Mouse (Mus musculus) CH12.LX (cell line): Measurements from ENCODE around the gene 4930513O06Rik.

ENCODE experiments used
- CTCF ChIP-seq, 2 experiments: IDR thresholded peaks in 1 of 2; conservative IDR thresholded peaks in 1 of 2; 2 replicates each; pipeline ENCODE4 v1.5.1; 2011 to 2012; ENCODE audit warnings: low read depth in 2 of 2, low read length in 2 of 2, improper control_type of control experiment in 1 of 2, inconsistent platforms in 1 of 2, mild to moderate bottlenecking in 1 of 2, moderate library complexity in 1 of 2
- EP300 ChIP-seq: IDR thresholded peaks from 2 replicates; pipeline ENCODE4 v1.6.1; 2011; ENCODE audit warnings: low read length, improper control_type of control experiment
- GABPA ChIP-seq: IDR thresholded peaks from 2 replicates; pipeline ENCODE4 v1.6.1; 2012; ENCODE audit warnings: low read depth, low read length, improper control_type of control experiment, inconsistent platforms; ENCODE audit not compliant: insufficient replicate concordance
- JUND ChIP-seq: conservative IDR thresholded peaks from 2 replicates; pipeline ENCODE4 v1.6.1; 2011; ENCODE audit warnings: low read depth, low read length, improper control_type of control experiment
- KAT2A ChIP-seq: IDR thresholded peaks from 2 replicates; pipeline ENCODE4 v1.6.1; 2012; ENCODE audit warnings: low read length, improper control_type of control experiment, inconsistent platforms; ENCODE audit not compliant: insufficient replicate concordance
- MAFK ChIP-seq: IDR thresholded peaks from 2 replicates; pipeline ENCODE4 v1.6.1; 2011; ENCODE audit warnings: low read length, improper control_type of control experiment; ENCODE audit not compliant: insufficient replicate concordance
- MXI1 ChIP-seq: IDR thresholded peaks from 2 replicates; pipeline ENCODE4 v1.6.1; 2011; ENCODE audit warnings: mild to moderate bottlenecking, low read depth, low read length, improper control_type of control experiment
- MYC ChIP-seq: IDR thresholded peaks from 2 replicates; pipeline ENCODE4 v1.6.1; 2011; ENCODE audit warnings: low read depth, mild to moderate bottlenecking, improper control_type of control experiment, low read length
- RAD21 ChIP-seq: IDR thresholded peaks from 2 replicates; pipeline ENCODE4 v1.6.1; 2011; ENCODE audit warnings: low read depth, mild to moderate bottlenecking, low read length, improper control_type of control experiment, moderate library complexity
- TCF12 ChIP-seq: IDR thresholded peaks from 2 replicates; pipeline ENCODE4 v1.6.1; 2014; ENCODE audit warnings: low read depth, mild to moderate bottlenecking, inconsistent platforms, low read length, improper control_type of control experiment

DNA sequence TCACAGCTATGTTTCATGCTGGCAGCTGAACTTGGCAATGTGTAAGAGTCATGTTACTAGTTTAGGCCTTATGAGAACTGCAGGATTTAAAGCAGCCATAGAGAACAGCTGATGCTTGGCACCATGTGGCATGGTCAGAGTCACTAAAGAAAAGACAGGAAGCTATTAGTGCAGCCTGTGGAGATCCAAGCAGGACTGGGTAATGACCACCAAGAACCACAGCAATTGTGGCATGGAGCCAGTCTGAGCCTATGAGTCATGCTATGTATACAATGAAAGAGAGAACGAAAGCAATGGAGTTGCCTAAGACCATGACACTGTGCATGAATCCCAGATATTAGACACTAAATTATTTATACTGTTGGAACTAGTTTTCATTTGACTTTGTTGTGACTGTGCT, 34.1 kb upstream of the 4930513O06Rik start:
- no peak for TF ChIP-seq TCF12
- no peak for TF ChIP-seq CTCF (conservative IDR thresholded peaks at IDR 0.05 in 1 of 2, IDR thresholded peaks at IDR 0.05 in 1 of 2; ENCODE audit: low read depth in 2 of 2, low read length in 2 of 2)
- no peak for TF ChIP-seq KAT2A
- TF ChIP-seq EP300, result no peak
- no peak for TF ChIP-seq RAD21
- TF ChIP-seq GABPA, result no peak
- TF ChIP-seq MXI1, result no peak
- no peak for TF ChIP-seq JUND
- TF ChIP-seq MAFK, result no peak
- TF ChIP-seq MYC, result no peak
